Mouse (Mus musculus): ENCODE results near the gene Nemf.

GRCm38 (mm10) chr12:69306333-69306732 is 50.6 kb downstream of the Nemf start:
- TF ChIP-seq CTCF (IDR thresholded peaks at IDR 0.05; ENCODE audit: low read depth) (no peak), EP300 (IDR thresholded peaks at IDR 0.05; ENCODE audit: low read depth) (no peak)

Data from liver, postnatal 0 days (tissue).